Mouse (Mus musculus) embryonic stem cell, embryonic (primary cell): Measurements from ENCODE around the gene Glra3.

Experiments
- CTCF ChIA-PET, 4 experiments: fragments of 300-600 bp in 2 of 4; fragments of 350-600 bp in 2 of 4; sonication (Branson Sonifier 250); formaldehyde crosslinking; loops; one replicate each; lab custom pipeline; 2022; ENCODE audit warnings: inconsistent platforms in 2 of 4; lab: Charles Lee
- POLR2A ChIA-PET, 4 experiments: fragments of 300-600 bp in 2 of 4; fragments of 350-600 bp in 2 of 4; sonication (Branson Sonifier 250); formaldehyde crosslinking; loops; one replicate each; lab custom pipeline; 2022; ENCODE audit warnings: antibody characterized with exemption in 4 of 4, inconsistent platforms in 1 of 4; lab: Charles Lee

Gene Glra3

GRCm38 (mm10) chr8:55939870-55940525 is at the start of gene Glra3:
TSS of gene Glra3 (plus strand) at chr8:55940460.
- CTCF ChIA-PET = no interaction called here
- POLR2A ChIA-PET = no interaction called here

GRCm38 (mm10) chr8:55906848-55907247 is 33.4 kb upstream of the Glra3 start, which contains the start of gene Adam29:
TSS of gene Adam29 (minus strand) at chr8:55906948.
- ChIA-PET POLR2A (no interaction called here), CTCF (no interaction called here)

GRCm38 (mm10) chr8:55940526-55940880 is 243 bp downstream of the Glra3 start:
- POLR2A ChIA-PET = no interaction called here
- CTCF ChIA-PET = no interaction called here

- ChIA-PET CTCF (no interaction called here), POLR2A (no interaction called here)
Observed at GRCm38 (mm10) chr8:55964759-55965320, 24.6 kb downstream of the Glra3 start.

GRCm38 (mm10) chr8:55997859-55998258 is 57.6 kb downstream of the Glra3 start:
- CTCF ChIA-PET = no interaction called here
- POLR2A ChIA-PET = no interaction called here

GRCm38 (mm10) chr8:56054324-56054723 is 114.1 kb downstream of the Glra3 start:
- ChIA-PET POLR2A (no interaction called here), CTCF (no interaction called here)

GRCm38 (mm10) chr8:56063081-56063480 is 122.8 kb downstream of the Glra3 start:
- CTCF ChIA-PET = no interaction called here

GRCm38 (mm10) chr8:56070486-56071254 is 130.4 kb downstream of the Glra3 start:
- CTCF ChIA-PET = no interaction called here
- POLR2A ChIA-PET = no interaction called here

More at GRCm38 (mm10) chr8:56063081-56063480, 122.8 kb downstream of the Glra3 start:
- POLR2A ChIA-PET = no interaction called here

GRCm38 (mm10) chr8:56083654-56084053 is 143.4 kb downstream of the Glra3 start:
- ChIA-PET CTCF (no interaction called here), POLR2A (no interaction called here)

GRCm38 (mm10) chr8:56094385-56094784 is 154.1 kb downstream of the Glra3 start:
- CTCF ChIA-PET = no interaction called here
- POLR2A ChIA-PET = no interaction called here

- CTCF ChIA-PET = no interaction called here
- POLR2A ChIA-PET = no interaction called here
Observed at GRCm38 (mm10) chr8:56110296-56110695, 170.0 kb downstream of the Glra3 start.

- POLR2A ChIA-PET = no interaction called here
- CTCF ChIA-PET = no interaction called here
Observed at GRCm38 (mm10) chr8:56129357-56129756, 189.1 kb downstream of the Glra3 start.

- ChIA-PET CTCF (no interaction called here), POLR2A (no interaction called here)
Observed at GRCm38 (mm10) chr8:56150697-56151096, 210.4 kb downstream of the Glra3 start.

- POLR2A ChIA-PET = no interaction called here
- CTCF ChIA-PET = no interaction called here
Observed at GRCm38 (mm10) chr8:56151574-56151973, 211.3 kb downstream of the Glra3 start.

GRCm38 (mm10) chr8:56158966-56159365 is 218.7 kb downstream of the Glra3 start:
- POLR2A ChIA-PET = no interaction called here
- CTCF ChIA-PET = no interaction called here
